Mouse (Mus musculus): ENCODE measurements around the gene Fars2. TPM values are rescaled to one million over a fixed set of nuclear protein-coding genes. Genes with fewer than 3 reads are reported as not detected.

The Fars2 gene
- total RNA-seq, 2 experiments from 2014 or later = 36.5 to 37.9 TPM

GRCm38 (mm10) chr13:36584197-36584596, 467.0 kb downstream of the Fars2 start:
- no peak for DNase-seq
- intact Hi-C loops (cut with DNase I; ENCODE audit: low total_unique reads) = no loop called here

DNA sequence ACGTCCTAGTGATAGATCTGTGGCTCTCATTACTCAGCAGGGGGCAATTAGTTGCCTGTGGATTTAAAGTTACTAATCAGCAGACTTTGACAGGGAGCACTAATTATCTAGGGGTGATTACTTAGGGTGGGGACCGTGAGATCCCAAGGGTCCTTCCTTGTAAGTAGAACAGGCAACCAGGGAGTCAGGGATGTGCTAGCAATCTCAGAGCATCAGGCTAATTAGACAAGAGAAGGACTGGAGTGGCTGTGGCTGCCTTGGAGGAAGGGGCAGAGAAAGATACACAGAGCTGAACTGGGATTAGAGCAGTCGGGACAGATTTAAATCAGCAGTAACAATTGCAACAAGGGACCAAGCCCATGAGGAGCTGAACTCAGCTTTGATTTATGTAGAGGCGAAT, 471.9 kb downstream of the Fars2 start:
- intact Hi-C loops (cut with DNase I; ENCODE audit: low total_unique reads) = no loop called here
- no peak for DNase-seq

DNA sequence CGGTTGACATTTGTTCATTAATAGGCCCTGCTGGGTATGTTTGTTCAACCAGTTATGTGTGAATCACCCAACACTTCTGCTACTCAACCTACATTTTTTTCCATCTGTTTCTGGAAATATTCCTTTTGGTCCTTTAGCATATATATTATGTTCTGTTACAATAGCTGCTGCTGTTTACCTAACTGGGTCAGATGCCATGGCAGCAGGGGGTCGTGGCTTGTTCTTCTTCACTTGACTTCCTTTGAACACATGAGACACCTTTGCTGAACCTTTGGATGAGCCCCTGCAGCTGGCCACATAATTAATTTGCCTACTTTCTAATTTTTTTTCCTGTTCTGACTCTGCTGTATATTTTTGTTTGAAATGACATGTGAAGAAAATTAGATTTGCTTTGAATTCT, 475.1 kb downstream of the Fars2 start:
- intact Hi-C loops (cut with DNase I; ENCODE audit: low total_unique reads) = no loop called here
- no peak for DNase-seq

DNA sequence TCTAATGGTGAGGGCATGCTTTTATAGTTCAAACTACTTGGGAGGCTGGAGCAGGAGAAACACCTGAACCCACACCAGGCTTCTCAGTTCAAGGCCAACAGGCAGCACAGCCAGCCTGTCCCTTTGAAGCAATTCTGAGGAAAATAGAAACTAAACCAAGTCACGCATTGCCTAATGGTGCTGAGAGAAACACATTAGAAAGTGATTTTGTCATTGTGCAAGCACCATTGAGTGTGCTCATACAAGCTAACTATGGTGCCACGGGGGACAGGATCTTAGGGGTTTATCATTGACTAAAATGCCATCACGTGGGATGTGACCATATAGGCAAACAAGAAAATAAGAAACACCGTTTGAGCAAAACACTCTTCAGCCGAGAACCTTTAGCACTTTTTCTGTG, 489.5 kb downstream of the Fars2 start:
- intact Hi-C loops (cut with DNase I; ENCODE audit: low total_unique reads) = no loop called here
- DNase-seq = no peak

GRCm38 (mm10) chr13:36607871-36608270, 490.7 kb downstream of the Fars2 start:
- intact Hi-C loops (cut with DNase I; ENCODE audit: low total_unique reads) = no loop called here

DNA sequence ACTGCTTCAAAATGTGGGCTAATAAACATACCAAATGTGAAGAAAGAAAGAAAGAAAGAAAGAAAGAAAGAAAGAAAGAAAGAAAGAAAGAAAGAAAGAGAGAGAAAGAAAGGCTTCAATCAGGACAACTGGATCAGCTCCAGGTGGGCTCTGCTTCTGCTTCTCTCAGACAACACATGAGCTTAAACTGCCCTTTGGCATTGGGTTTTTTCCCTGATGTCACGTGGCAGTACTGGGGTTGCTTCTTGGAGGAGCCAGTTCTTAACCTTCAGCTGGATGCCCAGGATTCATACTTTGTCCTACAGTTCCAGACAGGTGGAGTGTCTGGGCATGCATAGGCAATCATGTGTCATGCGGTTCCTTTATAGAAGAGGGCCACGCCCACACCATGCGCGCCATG, 493.2 kb downstream of the Fars2 start:
- intact Hi-C loops (cut with DNase I; ENCODE audit: low total_unique reads) = no loop called here
- DNase-seq = no peak

More at GRCm38 (mm10) chr13:36607871-36608270, 490.7 kb downstream of the Fars2 start:
- DNase-seq = no peak

GRCm38 (mm10) chr13:36612785-36613750, 495.9 kb downstream of the Fars2 start:
- no peak for DNase-seq
- intact Hi-C loops (cut with DNase I; ENCODE audit: low total_unique reads) = no loop called here

DNA sequence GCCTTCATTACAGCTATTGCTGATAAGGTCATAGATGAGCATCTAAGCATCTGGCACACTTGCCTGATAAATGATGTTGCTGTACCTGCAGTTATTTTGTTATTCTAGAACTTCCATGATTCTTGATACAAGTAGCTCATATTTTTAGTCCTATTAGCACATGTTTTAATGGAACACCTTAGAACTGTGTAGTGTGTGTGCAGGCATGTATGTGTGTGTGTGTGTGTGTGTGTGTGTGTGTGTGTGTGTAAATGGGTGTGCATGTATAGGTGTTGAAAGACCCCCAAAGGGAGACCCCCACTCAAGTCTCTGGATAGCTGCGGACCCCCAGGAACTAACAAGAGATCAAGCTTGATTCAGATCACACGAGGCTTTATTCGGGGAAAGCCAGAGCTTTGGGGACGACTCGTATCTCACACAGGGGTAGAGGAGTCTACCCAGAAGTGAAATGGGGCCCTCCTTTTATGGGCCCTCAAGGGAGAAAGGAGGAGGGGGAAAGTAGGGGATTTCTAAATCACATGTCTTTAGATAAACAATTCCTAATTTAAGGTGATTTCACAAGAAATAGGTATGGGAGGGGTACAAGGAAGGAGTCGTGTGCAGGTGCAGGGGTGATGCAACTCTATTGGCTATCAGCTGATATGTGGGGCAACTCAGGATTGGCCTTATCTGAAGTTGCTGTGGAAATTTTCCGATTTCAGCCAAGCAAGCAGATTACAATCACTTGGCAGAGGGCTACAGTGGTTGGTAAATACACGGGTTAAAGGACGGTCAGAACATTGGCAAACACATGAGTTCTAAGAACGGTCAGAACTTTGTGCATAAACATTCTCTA, 503.5 kb downstream of the Fars2 start:
- DNase-seq = no peak
- intact Hi-C loops (cut with DNase I; ENCODE audit: low total_unique reads) = no loop called here

- DNase-seq = no peak
- intact Hi-C loops (cut with DNase I; ENCODE audit: low total_unique reads) = no loop called here
Observed at GRCm38 (mm10) chr13:36621333-36621659, 504.1 kb downstream of the Fars2 start.

GRCm38 (mm10) chr13:36623556-36623955, 506.3 kb downstream of the Fars2 start:
- intact Hi-C loops (cut with DNase I; ENCODE audit: low total_unique reads) = no loop called here
- no peak for DNase-seq

DNA sequence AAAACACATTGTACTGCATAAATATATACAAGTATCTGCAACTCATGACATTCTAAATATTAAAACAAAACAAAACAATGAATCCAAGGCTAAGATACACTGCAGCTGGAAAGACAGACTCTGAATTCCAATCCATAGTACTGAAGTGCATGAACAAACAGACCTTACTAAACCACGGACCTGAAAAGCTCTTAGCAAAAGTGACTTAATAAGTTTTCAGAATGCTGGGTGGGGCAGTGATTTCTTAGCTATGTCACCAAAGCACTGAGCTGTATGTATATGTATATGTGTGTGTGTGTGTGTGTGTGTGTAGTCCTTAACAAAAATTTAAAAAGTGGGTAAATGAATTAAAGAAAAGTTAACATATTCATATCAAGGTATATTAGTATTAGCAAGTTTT, 511.9 kb downstream of the Fars2 start:
- DNase-seq = no peak
- intact Hi-C loops (cut with DNase I; ENCODE audit: low total_unique reads) = no loop called here

DNA sequence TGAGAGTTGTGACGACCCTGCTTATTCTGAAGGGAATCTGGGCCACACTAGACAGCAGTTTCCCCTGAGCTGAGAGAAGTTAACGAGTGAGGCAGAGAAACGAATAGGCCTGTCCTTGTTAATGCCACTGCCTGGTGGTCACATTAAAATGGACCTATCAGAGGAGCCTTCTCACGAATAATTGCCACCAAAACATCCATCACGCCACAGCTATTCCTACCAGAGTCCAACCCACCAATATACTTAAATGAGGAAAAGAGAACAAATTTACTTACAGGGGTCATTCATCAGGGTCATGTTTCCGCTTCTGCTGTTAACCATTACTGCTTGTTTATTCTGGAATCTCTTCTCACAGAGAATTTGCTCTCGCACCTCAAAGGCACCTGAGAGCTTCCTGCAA, 531.0 kb downstream of the Fars2 start:
- no peak for DNase-seq
- intact Hi-C loops (cut with DNase I; ENCODE audit: low total_unique reads) = no loop called here

- DNase-seq = no peak
Observed at GRCm38 (mm10) chr13:36654251-36654650, 537.0 kb downstream of the Fars2 start.

DNA sequence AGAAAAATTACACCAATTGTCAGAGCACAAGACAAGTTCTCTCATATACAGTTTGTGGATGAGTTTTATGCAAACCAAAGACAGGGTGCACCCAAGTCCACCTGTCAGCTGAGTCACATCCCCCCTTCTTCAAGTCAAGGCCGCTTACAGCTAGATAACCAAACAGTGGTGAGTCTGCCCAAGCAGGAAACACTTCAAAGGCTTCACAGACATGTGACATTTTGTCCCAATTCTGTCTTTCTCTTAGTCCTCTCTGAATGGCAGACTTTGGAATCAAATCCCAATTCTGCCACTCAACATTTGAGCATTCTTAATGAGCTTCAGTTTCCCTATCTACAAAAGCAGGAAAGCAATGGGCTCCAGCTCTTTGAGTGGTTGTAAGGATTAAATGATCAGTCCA, 562.1 kb downstream of the Fars2 start:
- intact Hi-C loops (cut with DNase I; ENCODE audit: low total_unique reads) = no loop called here
- DNase-seq = no peak

More at GRCm38 (mm10) chr13:36654251-36654650, 537.0 kb downstream of the Fars2 start:
- intact Hi-C loops (cut with DNase I; ENCODE audit: low total_unique reads) = no loop called here

DNA sequence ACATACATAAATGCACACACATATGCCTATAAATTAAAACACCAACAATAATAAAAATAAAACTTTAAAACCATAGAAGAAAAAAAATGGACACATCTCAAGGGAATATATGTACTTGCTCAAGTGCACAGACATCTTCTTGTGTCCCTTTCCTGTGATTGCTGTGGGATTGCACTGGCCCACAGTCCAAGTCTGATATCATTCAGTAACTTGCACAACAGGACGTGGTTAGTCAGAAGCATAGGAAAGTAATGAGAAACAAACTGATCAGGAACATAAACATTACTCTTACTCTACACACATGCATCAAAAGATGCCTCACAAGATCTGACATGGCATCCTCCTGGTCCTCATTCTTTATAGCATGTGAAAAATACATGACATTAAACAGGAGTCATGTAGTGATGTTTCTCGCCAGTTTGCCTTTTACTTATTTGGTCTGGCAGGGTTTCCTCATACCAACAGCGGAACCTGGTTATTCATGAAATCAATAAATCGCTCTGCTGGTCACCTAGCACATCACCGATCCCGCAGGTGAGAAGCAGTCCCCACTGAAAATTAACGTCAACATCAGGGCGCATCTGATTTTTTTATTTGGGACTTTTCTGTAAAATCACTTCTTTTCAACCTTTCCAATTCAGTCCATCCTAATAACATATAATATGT, 563.6 kb downstream of the Fars2 start:
- no peak for DNase-seq
- intact Hi-C loops (cut with DNase I; ENCODE audit: low total_unique reads) = no loop called here

DNA sequence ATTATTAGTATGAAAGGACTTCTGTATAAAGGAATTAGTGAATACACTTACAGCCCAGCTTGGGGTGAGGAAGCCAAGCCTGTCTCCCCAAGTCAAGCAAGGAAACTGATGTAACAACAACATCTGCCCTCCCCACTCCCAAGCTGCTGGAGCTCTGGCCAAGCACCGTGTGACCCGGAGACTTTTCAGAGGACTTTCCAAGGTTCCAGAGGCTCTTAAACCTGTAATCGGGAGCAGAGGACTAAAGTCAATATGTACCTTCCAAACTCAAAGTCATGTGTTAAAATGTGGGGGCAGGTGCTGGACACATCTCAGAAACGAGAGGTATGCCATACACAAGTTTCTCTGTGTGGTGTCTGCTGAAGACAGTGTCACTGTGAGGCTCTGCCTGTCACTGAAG, 566.4 kb downstream of the Fars2 start:
- intact Hi-C loops (cut with DNase I; ENCODE audit: low total_unique reads) = no loop called here
- DNase-seq = no peak

DNA sequence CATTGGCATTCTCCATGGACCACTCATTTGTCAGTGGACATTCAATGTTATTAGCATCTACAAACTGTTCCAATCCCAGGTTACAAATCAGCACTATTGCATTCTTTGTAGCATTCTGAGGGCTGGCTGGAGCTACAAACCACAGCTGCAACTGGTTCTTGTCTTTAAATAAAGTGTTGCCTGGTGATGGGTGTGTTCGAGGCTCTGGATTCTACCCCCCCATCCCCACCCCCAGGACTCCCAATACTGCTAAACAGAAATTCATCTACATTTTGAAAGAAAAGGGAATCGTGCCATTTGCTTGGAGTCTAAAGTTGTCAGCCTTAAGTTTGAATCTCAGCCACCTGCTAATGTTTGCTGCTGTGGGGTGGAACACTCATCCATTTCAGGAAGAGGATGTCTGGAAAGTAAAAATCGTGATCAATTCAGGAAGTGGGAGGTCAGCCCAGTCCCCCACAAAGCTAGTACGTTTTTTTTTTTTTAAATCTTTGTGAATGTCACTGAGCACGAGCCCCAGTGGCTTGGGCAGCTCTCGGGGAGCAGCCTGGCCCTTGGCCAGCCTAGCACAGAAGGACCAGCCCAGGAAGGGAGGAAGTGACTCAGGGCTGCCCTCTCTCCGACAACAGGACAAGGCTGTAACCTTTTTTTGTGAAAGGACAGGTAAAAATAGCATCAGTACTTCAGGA, 578.4 kb downstream of the Fars2 start:
- DNase-seq = no peak
- intact Hi-C loops (cut with DNase I; ENCODE audit: low total_unique reads) = no loop called here

DNA sequence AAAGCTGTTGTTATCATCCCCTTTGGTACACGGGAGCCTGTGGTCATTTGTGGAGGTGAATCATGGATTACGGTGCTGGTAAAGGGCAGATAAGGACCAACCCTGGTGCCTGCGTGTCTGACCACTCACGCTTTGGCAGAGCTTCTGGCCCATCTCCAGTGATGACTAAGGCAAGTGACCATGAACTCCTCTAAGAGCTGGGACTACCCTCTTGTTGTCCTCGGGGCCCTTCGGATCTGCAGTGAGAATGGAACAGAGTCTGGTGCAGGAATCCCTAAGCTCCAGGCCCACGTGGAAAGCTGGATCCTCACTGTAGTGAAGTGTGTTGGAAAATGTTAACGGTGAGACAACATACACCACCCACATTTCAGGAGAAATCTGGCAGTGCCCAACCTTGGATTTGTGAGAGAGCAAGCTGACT, 579.1 kb downstream of the Fars2 start:
- DNase-seq = no peak
- intact Hi-C loops (cut with DNase I; ENCODE audit: low total_unique reads) = no loop called here

DNA sequence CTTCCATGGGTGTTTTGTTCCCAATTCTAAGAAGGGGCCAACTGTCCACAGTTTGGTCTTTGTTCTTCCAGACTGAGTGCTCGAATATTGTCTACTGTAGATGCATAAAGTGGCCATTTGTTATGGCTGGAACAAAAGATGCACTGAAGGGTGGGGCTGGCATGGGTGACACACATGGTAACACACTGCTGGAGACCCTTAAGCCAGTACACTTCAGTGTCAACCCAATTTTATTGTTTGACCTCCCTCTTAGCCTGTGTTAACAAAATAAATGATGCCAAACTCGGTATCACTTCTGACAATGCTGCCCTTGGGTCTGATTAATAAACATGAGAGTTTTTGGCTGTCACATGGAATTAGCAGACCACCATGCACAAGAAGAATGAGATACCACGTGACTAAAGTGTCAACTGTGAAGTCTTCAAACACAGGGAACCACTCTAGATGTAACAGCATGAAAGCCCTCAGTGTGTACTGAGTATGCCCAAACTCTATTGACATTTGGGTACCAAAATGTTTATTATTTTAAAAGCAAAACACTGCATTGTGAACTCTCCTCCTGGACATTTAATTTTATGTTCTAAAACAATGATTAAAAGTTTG, 590.0 kb downstream of the Fars2 start:
- DNase-seq = no peak
- intact Hi-C loops (cut with DNase I; ENCODE audit: low total_unique reads) = no loop called here

Data from gastrocnemius, postnatal 14 days (tissue).